Mouse (Mus musculus): ENCODE results near the gene Lurap1.

The Lurap1 gene

DNA sequence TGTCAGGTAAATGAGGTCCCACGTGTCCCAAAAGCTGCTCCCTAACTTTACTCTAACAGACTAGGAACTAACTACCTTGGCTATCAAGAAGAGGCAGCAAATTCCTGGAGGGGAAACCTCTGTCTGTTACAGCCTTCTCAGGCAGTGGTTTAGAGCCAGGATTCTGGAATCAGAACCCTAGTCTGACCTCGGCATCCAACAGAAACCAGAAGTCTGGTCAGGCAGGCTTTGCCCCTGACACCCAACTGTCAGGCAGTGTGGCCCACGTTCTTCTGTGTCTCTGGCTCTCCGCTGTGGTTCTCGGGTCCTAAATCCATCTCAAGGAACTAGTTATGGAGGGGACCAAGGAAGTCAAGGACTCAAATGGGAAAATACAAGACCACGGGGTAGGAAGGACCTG, at the start of gene Lurap1:
Gene Lurap1 (minus strand): TSS at position 101 of the 400 bp plus-strand sequence.
- ChIA-PET POLR2A (interaction anchor here (0.6 to 4.7 kb wide), 19 partner anchors 7 to 406 kb away, joined by 3 to 36 read pairs (median 4); partner anchors contain the start of genes Nsun4 (in 2 of the 4), Pomgnt1 (in 2 of the 4), Rad54l (in 2 of the 4) and 1700042G07Rik (in 1 of the 4)), CTCF (interaction anchor here in 1 of 4 experiments (1.2 kb wide), 1 partner anchor 16 kb away, joined by 3 read pairs; no protein-coding TSS in a partner anchor)

DNA sequence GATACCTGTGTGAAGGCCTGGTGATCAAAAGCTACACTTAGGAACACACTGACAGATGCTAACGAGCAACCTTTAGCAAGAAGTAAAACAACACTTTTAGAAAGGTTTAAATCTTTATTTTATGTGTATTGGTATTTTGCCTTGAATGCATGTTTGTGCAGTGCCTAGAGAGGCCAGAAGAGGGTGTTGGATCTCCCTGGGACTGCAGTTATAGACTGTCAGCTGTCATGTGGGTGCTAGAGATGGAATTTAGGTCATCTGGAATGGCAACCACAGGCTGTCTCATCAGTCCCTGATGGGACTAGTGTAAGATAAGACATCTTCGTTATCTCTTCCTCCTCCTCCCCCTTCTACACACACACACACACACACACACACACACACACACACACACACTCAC, 47.3 kb upstream of the Lurap1 start:
- ChIA-PET CTCF (interaction anchor here in 3 of 4 experiments (0.5 to 1.4 kb wide), 4 partner anchors 18 to 576 kb away, joined by 3 to 4 read pairs (median 4); no protein-coding TSS in a partner anchor), POLR2A (interaction anchor here in 2 of 4 experiments (0.6 to 2.2 kb wide), 3 partner anchors 11 to 323 kb away, joined by 3 to 6 read pairs (median 4); no protein-coding TSS in a partner anchor)

DNA sequence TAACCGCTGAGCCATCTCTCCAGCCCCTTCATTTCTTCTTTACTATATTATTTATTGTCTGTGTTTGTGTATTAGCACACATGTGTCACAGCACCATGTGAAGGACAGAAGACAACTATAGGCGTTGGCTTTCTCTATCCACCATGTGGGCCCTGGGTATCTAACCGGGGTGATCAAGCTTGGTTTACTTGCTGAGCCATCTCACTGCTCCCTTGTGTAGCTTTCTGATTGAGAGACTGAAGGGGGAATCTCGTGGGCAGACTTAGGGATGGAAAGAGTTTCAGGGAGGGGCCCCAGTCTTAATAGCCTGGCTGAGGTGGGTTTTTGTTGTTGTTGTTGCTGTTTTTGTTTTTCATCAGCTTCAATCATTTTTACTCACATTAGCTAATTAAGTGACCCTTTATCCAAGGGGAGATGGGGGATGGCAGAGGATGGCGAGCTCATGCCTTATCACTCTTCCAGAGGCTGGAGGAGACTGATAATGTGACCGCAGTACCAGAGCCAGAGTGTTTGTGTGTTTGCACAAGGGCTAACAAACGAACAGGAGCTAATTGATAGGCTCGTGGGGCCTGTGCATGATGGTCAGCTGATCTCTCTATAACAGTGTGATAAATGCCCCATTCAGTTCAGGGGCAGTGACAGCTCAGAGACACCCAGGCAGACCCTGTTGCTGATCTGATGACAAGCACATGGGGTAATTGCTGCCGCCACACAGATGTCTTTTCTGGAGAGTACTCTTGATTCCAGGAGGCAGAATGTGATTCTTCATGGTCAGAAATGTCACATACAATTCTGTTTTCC, 42.6 kb upstream of the Lurap1 start:
- POLR2A ChIA-PET: interaction anchor here (0.6 to 2.0 kb wide), 5 partner anchors 10 to 385 kb away, joined by 3 to 7 read pairs (median 4); partner anchors contain the start of gene Pik3r3 (in 1 of the 4)
- CTCF ChIA-PET: interaction anchor here in 1 of 4 experiments (0.5 to 1.0 kb wide), 2 partner anchors 24 to 291 kb away, joined by 3 read pairs; no protein-coding TSS in a partner anchor

DNA sequence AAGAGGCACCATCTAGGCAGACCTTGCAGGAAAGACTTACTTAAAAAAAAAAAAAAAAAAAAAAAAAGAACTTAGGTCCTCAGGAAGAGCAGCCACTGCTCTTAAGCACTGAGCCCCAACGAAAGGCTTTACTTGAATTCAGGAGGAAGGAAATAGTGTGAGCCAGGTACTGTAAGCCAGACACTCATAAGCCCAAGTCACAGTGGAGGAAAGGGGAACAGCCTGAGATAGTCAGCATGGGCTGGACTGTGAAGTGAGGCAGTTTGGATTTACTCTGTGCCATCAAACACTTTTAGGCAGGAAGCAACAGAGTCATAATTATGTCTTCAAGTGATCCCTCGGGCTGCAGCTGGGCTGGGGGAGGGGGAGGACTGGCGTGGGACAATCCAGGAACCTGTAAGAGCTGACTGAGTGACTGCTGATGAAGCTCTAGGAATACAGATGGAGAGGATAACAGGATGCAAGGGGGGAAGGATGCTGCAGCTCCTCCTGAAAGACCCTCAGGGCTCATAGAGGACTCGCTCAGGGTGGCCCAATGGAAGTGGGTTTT, 41.2 kb upstream of the Lurap1 start:
- POLR2A ChIA-PET: interaction anchor here in 2 of 4 experiments (0.9 to 2.2 kb wide), 7 partner anchors 9 to 145 kb away, joined by 3 to 6 read pairs (median 4); no protein-coding TSS in a partner anchor
- CTCF ChIA-PET: interaction anchor here in 2 of 4 experiments (0.5 to 0.8 kb wide), 2 partner anchors 23 to 49 kb away, joined by 4 to 5 read pairs; no protein-coding TSS in a partner anchor

DNA sequence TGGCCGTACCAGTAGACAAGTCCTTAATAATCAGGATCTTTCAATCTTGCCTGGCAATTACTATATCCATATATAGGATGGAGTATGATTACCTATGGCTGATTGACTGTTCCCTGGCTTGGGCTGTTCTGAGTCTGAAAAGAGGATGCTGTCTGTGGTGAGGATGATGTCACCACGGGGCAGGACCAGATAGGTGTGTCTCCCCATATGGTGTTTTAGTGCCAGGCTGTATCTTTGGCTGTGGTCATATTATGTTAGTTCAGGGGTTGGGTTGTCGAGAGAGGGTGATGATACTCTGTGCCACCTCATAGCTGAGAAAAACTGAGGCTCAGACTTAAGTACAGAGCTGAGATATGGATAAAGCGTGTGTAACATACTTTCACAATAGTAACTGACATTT, 33.9 kb upstream of the Lurap1 start:
- CTCF ChIA-PET: no interaction called here
- POLR2A ChIA-PET: interaction anchor here in 2 of 4 experiments (1.7 to 4.5 kb wide), 4 partner anchors 9 to 36 kb away, joined by 4 to 35 read pairs (median 6); partner anchors contain the start of gene Pik3r3 (in 1 of the 2)

DNA sequence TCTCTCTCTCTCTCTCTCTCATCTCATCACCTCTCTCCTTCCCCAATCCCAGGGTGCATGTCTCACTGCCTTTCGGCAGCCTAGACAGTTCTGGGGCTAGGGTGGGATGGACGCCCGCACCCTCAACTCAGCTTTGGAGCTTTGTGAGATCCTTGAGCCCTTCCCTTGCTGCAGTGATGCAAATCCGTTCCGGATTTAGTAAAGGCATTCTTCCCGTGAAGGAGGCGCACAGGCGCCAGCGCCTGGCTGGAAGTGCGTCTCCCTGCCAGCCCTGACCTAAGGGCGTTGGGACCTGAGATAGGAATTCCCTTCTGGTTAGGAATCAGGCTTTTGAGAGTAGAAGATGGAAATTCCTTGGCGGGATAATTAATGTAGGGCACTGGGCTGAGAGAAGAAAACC, 31.6 kb upstream of the Lurap1 start:
- ChIA-PET POLR2A (interaction anchor here (0.6 to 4.5 kb wide), 19 partner anchors 9 to 503 kb away, joined by 3 to 35 read pairs (median 5); partner anchors contain the start of genes 1700042G07Rik (in 2 of the 4), Gm49337 (in 2 of the 4), Pik3r3 (in 2 of the 4) and Nsun4 (in 1 of the 4)), CTCF (interaction anchor here in 2 of 4 experiments (0.6 to 1.8 kb wide), 3 partner anchors 10 to 212 kb away, joined by 3 read pairs; partner anchors contain the start of genes 1700042G07Rik (in 1 of the 2) and Gm49337 (in 1 of the 2))

DNA sequence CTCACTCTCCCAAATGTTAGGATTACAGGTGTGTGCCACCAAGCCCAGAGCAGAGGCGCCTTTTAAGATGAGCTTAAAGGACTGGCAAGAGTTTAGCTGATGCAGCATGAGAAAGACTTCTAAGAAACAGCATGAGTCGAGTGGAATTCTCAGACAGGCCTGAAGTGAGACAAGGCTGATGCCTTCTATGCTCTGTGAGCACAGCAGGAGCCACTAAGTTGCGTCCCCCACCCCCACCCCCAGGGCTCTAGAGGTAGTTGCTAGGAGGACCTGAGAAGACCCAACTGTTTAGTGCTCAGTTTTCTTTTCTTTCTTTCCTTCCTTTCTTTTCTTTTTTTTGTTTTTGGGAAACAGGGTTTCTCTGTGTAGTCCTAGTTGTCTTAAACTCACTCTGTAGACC, 30.9 kb upstream of the Lurap1 start:
- CTCF ChIA-PET: interaction anchor here in 1 of 4 experiments (1.8 kb wide), 1 partner anchor 9 kb away, joined by 3 read pairs; the partner anchor contains the start of genes 1700042G07Rik and Gm49337
- POLR2A ChIA-PET: interaction anchor here (0.6 to 4.5 kb wide), 14 partner anchors 9 to 504 kb away, joined by 3 to 35 read pairs (median 4); partner anchors contain the start of genes 1700042G07Rik (in 2 of the 4), Gm49337 (in 2 of the 4), Pik3r3 (in 2 of the 4) and Nsun4 (in 1 of the 4)

DNA sequence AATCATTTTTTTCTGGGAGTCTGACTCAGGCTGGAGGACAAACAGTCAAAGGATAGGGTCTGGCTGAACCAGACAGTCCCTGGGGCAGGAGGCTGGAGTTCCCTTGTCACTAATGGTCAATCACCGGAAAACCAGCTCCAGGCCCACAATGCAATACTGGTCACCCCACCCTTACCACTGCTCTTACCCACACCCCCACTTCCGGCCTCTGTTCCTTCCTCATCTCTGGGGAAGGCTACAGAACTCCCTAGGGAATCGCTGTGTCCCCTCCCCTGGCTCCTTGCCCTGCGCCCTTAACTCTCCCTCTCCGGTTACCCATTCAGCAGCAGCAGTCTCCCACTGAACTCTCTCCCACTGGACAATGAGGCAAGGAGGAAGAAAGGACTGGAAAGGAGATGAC, 26.0 kb upstream of the Lurap1 start:
- ChIA-PET CTCF (interaction anchor here in 2 of 4 experiments (0.7 kb wide), 2 partner anchors 42 to 80 kb away, joined by 3 read pairs; no protein-coding TSS in a partner anchor), POLR2A (interaction anchor here (0.6 to 8.1 kb wide), 27 partner anchors 8 to 474 kb away, joined by 3 to 43 read pairs (median 4); partner anchors contain the start of genes Gpbp1l1 (in 3 of the 4), Pik3r3 (in 3 of the 4), Lrrc41 (in 1 of the 4) and Pomgnt1 (in 1 of the 4))

DNA sequence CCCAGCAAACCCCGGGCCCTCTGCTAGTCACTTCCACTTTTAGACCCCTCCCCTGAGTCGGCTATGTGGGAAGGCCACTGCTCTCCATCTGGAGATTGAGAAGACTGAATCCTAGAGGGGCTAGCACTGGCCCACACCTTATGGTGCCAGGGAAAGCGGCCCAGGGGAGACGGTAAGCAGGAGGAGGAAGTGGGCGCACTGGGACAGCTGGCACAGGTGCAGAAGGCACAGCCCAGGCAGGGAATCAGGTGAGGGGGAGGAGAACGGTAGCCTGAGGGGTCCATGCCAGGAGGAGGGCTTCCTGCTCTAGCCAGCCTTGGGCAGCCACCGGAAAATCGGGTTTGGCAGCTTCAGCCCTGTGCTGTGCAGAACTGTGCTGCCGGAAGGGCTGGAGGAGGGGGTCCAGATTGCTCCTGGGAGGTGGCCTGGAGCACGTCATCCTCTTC, 25.4 kb upstream of the Lurap1 start:
- POLR2A ChIA-PET: interaction anchor here (0.7 to 8.1 kb wide), 28 partner anchors 8 to 475 kb away, joined by 3 to 43 read pairs (median 4); partner anchors contain the start of genes Gpbp1l1 (in 3 of the 4), Pik3r3 (in 2 of the 4), Lrrc41 (in 1 of the 4) and Lurap1 (in 1 of the 4)

DNA sequence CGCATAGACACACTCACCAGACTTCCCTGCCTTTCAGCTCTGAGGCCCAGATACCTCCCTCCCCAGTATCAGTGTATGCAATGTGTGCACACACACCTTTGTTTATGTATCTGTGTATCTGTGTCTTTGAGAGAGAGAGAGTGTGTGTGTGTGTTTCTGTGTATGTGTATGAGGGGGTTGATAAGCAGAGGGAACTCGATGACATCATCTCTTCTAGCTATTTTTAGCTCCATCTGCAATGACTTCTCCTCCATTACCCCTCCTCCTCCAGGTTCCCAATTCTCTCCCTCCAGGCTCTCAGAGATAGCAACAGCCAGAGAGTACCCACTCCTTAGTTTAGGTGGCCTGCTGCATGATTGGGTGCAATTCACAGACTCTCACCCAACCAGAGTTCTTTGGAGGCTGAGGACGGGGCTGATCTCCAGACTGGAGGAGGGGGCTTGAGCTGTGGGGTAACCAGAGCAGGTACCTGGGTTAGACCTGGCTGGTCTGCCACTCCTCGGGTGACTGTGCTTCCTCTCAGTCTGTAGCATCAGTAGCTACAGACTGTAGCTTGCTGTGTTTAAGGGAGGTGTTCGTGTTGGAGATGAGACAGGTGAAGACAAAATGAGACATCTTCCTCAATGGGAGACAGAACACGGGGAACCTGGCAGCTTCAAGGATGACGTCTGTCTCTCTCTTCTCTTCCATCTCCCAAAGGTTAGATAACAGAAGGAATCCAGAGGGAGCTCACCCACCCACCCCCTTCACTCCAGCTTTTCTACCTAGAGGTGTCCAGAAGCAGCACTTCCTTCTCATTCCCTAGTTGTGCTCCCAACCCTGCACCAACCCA, 24.8 kb upstream of the Lurap1 start:
- ChIA-PET CTCF (interaction anchor here in 2 of 4 experiments (0.5 to 0.6 kb wide), 4 partner anchors 71 to 418 kb away, joined by 3 to 9 read pairs (median 5); no protein-coding TSS in a partner anchor), POLR2A (interaction anchor here in 3 of 4 experiments (0.6 to 8.1 kb wide), 24 partner anchors 8 to 382 kb away, joined by 3 to 43 read pairs (median 4); partner anchors contain the start of genes Gpbp1l1 (in 2 of the 3), Pik3r3 (in 2 of the 3), Lrrc41 (in 1 of the 3) and Lurap1 (in 1 of the 3))

More for the DNA sequence above, 25.4 kb upstream of the Lurap1 start:
- CTCF ChIA-PET: interaction anchor here in 1 of 4 experiments (0.6 kb wide), 1 partner anchor 231 kb away, joined by 7 read pairs; no protein-coding TSS in a partner anchor

DNA sequence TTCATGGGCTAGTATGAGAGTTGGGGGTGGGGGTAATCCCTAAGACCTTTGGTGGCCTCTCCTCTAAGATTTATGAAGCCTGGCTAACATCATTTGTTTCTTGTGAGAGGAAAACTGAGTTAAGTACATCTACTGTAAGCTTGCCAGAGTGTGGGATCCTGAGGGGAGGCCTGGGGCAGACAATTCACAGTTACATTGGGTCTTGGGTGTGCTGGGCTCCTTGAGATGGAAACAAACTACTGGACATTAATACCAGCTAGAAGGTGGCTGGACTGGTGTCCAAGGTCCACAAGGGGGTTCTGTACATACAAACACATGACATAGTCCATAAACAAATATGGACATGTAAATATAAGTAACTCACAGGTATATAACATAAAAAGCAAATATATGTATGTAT, 24.0 kb upstream of the Lurap1 start:
- ChIA-PET CTCF (interaction anchor here in 1 of 4 experiments (0.5 to 0.6 kb wide), 2 partner anchors 418 to 1753 kb away, joined by 3 to 6 read pairs; no protein-coding TSS in a partner anchor), POLR2A (interaction anchor here in 3 of 4 experiments (0.8 to 8.1 kb wide), 12 partner anchors 9 to 383 kb away, joined by 3 to 43 read pairs (median 4); partner anchors contain the start of genes Pik3r3 (in 2 of the 3), Gpbp1l1 (in 1 of the 3), Lrrc41 (in 1 of the 3) and Pomgnt1 (in 1 of the 3))

DNA sequence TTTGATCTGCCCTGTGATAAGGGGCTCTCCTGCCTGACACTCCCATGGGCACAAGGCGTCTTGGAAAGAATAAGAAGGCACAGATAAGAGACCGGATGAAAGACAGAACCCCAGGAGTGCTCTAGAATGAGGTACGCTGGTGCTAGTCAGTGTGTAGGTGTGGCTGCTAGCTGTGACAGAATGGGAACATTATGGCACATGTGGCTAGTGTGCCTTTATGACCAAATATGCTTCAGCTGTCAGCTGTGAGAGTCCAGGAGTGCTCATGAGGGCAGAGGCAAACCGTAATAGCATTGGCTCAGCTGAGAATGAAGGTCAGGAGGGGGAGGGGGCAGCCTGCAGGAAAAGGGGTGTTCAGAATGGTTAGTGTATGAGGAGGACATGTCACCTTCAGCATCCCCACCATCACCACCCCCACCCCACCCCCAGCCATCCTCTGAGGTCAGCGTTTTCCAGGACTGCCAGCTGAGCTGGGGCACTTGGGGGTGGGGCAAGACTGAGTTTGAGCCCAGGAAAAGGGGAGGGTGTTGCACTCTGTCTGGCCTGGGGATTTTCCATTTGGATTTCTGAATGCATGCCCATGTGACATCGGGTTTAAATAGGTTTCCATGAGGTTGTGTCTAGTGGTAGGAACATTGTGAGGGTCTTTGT, 23.5 kb upstream of the Lurap1 start:
- CTCF ChIA-PET: interaction anchor here in 1 of 4 experiments (0.6 kb wide), 1 partner anchor 1754 kb away, joined by 6 read pairs; no protein-coding TSS in a partner anchor
- POLR2A ChIA-PET: interaction anchor here in 3 of 4 experiments (0.6 to 8.1 kb wide), 5 partner anchors 10 to 206 kb away, joined by 3 to 43 read pairs (median 6); partner anchors contain the start of gene Pik3r3 (in 2 of the 3)

DNA sequence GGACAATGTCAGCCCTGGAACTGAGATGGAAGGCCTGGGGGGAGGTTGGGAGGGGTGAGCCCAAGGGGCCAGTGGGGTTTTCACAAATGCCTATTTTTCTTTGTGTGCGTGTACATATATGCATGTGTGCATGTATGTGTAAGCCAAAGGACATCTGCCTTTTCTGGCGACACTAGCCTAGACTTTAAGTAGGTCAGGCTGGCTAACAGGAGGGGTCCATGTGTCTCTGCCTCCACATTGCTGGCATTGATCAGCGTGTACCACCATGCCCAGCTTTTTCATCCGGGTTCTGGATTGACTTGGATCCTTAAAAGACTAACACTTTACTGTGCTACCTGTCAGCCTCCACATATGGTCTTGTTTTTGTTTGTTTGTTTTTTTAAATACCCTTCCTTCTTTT, 22.6 kb upstream of the Lurap1 start:
- CTCF ChIA-PET: interaction anchor here in 2 of 4 experiments (1.0 to 1.5 kb wide), 2 partner anchors 9 to 39 kb away, joined by 3 to 4 read pairs; no protein-coding TSS in a partner anchor
- POLR2A ChIA-PET: interaction anchor here in 3 of 4 experiments (0.6 to 8.1 kb wide), 16 partner anchors 9 to 547 kb away, joined by 3 to 43 read pairs (median 4); partner anchors contain the start of genes Pik3r3 (in 3 of the 3), Pomgnt1 (in 1 of the 3), Prdx1 (in 1 of the 3) and Rad54l (in 1 of the 3)

DNA sequence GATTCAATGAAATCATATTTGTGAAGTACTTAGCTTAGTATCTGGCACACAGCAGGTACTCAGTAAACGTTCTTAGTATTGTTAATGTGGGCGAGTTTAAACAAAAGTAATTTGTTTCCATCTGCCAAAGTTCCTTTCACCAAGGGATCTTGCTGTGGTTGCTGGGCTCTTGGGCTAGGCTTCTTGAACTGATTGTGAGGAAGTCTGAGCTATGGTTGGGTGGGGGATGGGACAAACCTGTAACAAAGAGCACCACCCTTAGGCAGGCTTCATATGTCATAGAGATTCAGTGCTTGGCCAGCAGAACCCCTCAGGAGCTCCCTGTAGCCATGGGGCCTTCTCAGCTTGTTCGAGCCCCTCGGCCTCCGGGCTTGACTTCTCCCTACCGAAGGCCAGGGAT, 21.9 kb upstream of the Lurap1 start, which contains the start of the genes 1700042G07Rik and Gm49337:
Gene 1700042G07Rik (plus strand): TSS at position 301 of the 400 bp plus-strand sequence.
Gene Gm49337 (plus strand): TSS at position 313 of the 400 bp plus-strand sequence.
- CTCF ChIA-PET: interaction anchor here in 2 of 4 experiments (1.0 to 1.5 kb wide), 4 partner anchors 9 to 119 kb away, joined by 3 to 5 read pairs (median 4); partner anchors contain the start of gene Nsun4 (in 1 of the 2)
- POLR2A ChIA-PET: interaction anchor here in 3 of 4 experiments (0.8 to 8.1 kb wide), 15 partner anchors 10 to 548 kb away, joined by 3 to 43 read pairs (median 4); partner anchors contain the start of genes Pik3r3 (in 3 of the 3), Lurap1 (in 1 of the 3), Pomgnt1 (in 1 of the 3) and Prdx1 (in 1 of the 3)

DNA sequence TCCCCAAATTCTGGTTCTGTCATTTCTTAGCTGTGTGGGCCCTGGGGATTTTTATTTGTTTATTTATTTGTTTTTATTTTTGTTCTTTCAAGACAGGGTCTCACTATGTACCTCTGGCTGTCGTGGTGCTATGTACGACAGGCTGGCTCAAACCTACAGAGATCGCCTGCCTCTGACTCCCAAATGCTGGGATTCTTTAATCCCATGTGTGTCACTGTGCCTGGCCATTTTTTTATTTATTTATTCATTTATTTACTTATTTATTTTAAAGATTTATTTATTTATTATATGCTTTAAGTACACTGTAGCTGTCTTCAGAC, 18.2 kb upstream of the Lurap1 start:
- POLR2A ChIA-PET: interaction anchor here in 2 of 4 experiments (0.8 to 1.5 kb wide), 4 partner anchors 8 to 388 kb away, joined by 3 to 4 read pairs (median 3); partner anchors contain the start of gene Gpbp1l1 (in 1 of the 2)
- CTCF ChIA-PET: interaction anchor here in 3 of 4 experiments (0.6 to 1.5 kb wide), 5 partner anchors 11 to 46 kb away, joined by 3 to 11 read pairs (median 3); no protein-coding TSS in a partner anchor

Data from embryonic stem cell, embryonic (primary cell).